Mouse (Mus musculus) MEL (cell line): ENCODE measurements around the gene Map10.

Source experiments
- CHD2 ChIP-seq: IDR thresholded peaks from 2 replicates; pipeline ENCODE4 v1.6.1; 2011; ENCODE audit warnings: low read length, improper control_type of control experiment
- CTCF ChIP-seq, 3 experiments: IDR thresholded peaks in 2 of 3; conservative IDR thresholded peaks in 1 of 3; 2 replicates each; pipeline ENCODE4 v1.5.1; 2011 to 2012; ENCODE audit warnings: low read length in 3 of 3, low read depth in 2 of 3, mild to moderate bottlenecking in 2 of 3, improper control_type of control experiment in 1 of 3, inconsistent platforms in 1 of 3, mixed read lengths in 1 of 3, moderate library complexity in 1 of 3; ENCODE audit not compliant: control insufficient read depth in 1 of 3, insufficient read depth in 1 of 3, poor library complexity in 1 of 3, severe bottlenecking in 1 of 3
- GATA1 ChIP-seq: IDR thresholded peaks from 2 replicates; pipeline ENCODE4 v1.6.1; 2011; ENCODE audit warnings: low read depth, low read length, improper control_type of control experiment
- MAFK ChIP-seq: IDR thresholded peaks from 2 replicates; pipeline ENCODE4 v1.6.1; 2011; ENCODE audit warnings: low read depth, mild to moderate bottlenecking, low read length, improper control_type of control experiment, borderline replicate concordance
- MYC ChIP-seq: IDR thresholded peaks from 2 replicates; pipeline ENCODE4 v1.6.1; 2011; ENCODE audit warnings: low read depth, mild to moderate bottlenecking, low read length, improper control_type of control experiment, moderate library complexity
- USF1 ChIP-seq: IDR thresholded peaks from 2 replicates; pipeline ENCODE4 v1.6.1; 2014; ENCODE audit warnings: low read depth, mild to moderate bottlenecking, inconsistent platforms, low read length, improper control_type of control experiment, moderate library complexity
- USF2 ChIP-seq, 2 experiments: IDR thresholded peaks; 2 replicates each; pipeline ENCODE4 v1.6.1; 2011 to 2012; ENCODE audit warnings: improper control_type of control experiment in 2 of 2, low read length in 2 of 2, borderline replicate concordance in 1 of 2, inconsistent platforms in 1 of 2, low read depth in 1 of 2, mild to moderate bottlenecking in 1 of 2; ENCODE audit not compliant: insufficient read depth in 1 of 2

GRCm38 (mm10) chr8:125686221-125686865, 16.7 kb downstream of the Map10 start:
- TF ChIP-seq USF1 (no peak), CTCF (IDR thresholded peaks at IDR 0.05 in 2 of 3, conservative IDR thresholded peaks at IDR 0.05 in 1 of 3; ENCODE audit: control insufficient read depth in 1 of 3, insufficient read depth in 1 of 3, low read depth in 2 of 3, low read length in 3 of 3, poor library complexity in 1 of 3, severe bottlenecking in 1 of 3) (no peak), MAFK (no peak), USF2 (IDR thresholded peaks at IDR 0.05; ENCODE audit: borderline replicate concordance in 1 of 2, insufficient read depth in 1 of 2, low read depth in 1 of 2, low read length in 2 of 2) (no peak), CHD2 (no peak), GATA1 (no peak), MYC (no peak)
